Mouse (Mus musculus) left cerebral cortex, postnatal 36 days (tissue): Measurements from ENCODE around the gene Filip1. TPM values are rescaled to one million over a fixed set of nuclear protein-coding genes. Genes with fewer than 3 reads are reported as not detected.
A peak's percentile ranks its signal among the peaks of the same experiment; 100 is the strongest.
"Not testable (repeated sequence)": the region's sequence is repeated elsewhere in the genome, so short reads cannot be mapped to it uniquely, and the experiment has no call there.

Experiments used
- DNase-seq, 2 experiments: peaks; one replicate each; pipeline ENCODE4 v3.0.0; 2021 to 2022; ENCODE audit warnings: low spot score in 2 of 2, mixed read lengths in 1 of 2
- intact Hi-C: fragments of 180-260 bp; cut with DNase I; formaldehyde crosslinking; loops from one replicate; pipeline ENCODE4 v1.15.1; 2025
- total RNA-seq, 2 experiments: library from RNA; stranded (reverse); gene quantifications; 2 replicates each; pipeline ENCODE4 v1.2.3; 2021

Gene Filip1
- 10 to 100 TPM; 14.9 to 20.7 TPM for total RNA-seq

- no peak for DNase-seq
- intact Hi-C loops: no loop called here
These were observed at the start of gene Filip1 for GRCm38 (mm10) chr9:80012751-80013150. TSS of gene Filip1 (minus strand) at chr9:80012851.

DNA sequence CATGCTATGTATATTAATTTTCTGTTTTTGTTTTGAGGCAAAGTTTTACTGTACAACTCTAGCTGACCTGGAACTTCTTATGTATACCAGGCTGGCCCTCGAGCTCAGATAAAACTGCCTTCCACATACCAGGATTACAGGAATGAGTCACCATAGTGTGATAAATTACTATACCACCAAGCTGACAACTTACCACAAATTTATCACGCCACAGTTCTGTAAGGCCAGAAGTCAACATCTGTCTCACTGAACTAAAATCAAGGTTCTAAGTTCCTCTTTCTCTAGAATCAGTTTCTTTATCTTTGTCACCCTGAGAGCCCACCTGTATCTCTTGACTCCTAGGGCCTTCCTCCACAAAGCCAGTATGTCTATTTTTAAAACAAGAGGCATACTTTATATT is 45.0 kb upstream of the Filip1 start:
- no peak for DNase-seq
- intact Hi-C loops: no loop called here

- DNase-seq: no peak
- intact Hi-C loops: no loop called here
These were observed 40.3 kb upstream of the Filip1 start for GRCm38 (mm10) chr9:80052951-80053350.

DNA sequence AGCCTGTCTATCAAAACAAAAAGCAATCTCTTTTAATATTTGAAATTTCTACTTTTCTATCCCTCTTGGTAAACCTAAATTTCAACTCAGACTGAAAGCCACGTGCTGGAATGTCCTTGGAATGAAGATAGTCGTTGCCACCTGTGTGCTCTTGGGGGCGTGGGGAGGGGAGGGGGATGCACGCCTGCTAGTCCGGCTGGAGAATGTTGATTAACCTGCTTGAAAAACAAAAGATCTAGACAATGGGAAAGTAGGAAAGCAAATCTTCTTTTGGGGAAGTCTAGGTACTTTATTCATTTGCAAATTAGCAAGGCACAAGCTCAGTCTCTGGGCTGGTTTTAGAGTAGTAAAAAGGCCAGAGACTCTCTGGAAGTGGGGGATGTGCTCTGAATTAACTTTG is 36.6 kb upstream of the Filip1 start:
- intact Hi-C loops, DNase-seq: not testable (repeated sequence)

DNA sequence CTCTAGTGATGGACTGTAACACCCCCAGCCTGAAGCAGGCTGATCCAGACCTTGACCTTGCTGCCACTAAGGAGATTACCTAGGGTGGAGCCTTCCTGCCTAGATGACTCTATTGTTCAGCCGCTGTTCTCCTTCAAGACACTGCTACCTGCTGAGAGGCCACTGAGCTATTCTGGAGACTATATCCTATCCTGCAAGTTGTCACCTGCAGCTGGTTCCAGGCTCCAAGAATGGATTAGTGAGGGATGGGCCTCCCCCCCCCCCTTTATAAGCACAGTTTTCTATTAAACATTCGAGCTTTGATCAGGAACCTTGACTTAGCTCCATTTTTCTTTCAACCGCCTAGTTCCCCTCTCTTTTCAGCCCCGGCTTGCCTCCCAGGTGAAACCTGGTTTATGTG is 31.6 kb upstream of the Filip1 start:
- DNase-seq, intact Hi-C loops: not testable (repeated sequence)

DNA sequence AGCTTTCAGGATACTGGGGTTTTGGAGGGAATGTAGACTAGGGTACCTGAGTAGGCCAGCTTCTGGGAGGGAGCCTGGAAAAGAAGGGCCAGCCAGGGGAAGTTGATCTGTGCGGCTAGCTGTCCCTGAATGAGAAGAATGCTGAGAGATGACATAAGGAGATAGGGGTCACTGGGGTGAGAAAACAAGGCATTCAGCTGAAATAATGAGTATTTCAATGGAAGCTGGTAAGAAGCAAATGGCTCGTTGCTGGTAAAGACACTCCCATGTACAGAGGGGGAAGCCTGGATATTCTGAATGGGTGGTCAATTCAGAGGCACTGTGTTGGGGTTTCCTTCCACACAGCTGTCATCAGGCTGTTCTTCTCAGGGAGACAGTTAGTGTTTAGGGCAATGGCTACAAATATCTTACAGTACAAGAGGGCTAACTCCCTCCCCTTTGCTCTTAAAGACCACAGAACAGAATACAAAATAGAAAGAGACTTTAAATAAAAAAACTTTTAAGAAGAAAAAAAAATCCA is 26.7 kb upstream of the Filip1 start:
- no peak for DNase-seq
- intact Hi-C loops: no loop called here

GRCm38 (mm10) chr9:80037997-80038383 is 25.3 kb upstream of the Filip1 start:
- DNase-seq: no peak
- intact Hi-C loops: no loop called here

DNA sequence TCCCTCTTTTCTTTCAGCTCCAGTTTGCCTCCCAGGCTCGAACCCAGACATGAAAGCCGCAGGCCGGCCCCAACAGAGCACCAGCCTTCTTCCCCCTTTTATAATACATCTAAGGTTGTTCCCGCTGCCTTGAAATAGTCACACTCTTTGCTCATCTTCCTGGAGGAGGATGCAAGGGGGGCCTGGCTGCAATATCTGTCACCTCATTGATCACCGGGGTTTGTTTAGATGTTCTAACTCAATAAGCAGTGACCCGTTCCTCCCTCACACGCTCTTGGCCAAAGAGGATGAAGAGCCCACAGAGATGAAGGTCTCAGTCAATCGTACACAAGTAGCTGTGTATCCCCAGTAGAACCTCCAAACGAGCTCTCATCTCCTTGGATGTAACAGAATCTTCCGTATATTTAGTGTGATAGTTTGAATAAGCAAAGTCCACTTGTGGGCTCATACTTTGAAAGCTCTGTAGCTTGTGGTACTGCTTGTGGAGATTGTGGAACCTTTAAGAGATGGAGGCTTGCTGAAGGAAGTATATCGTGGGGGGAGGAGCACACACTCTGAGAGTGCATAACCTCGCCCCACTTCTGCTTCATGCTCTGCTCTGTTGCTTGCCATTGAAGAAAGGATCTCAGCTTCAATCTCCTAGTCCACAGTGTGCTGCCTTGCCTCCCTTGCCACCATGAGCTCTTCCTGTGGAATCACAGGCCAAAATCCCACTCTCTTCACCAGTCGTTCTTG is 24.8 kb upstream of the Filip1 start:
- DNase-seq: no peak
- intact Hi-C loops: no loop called here

DNA sequence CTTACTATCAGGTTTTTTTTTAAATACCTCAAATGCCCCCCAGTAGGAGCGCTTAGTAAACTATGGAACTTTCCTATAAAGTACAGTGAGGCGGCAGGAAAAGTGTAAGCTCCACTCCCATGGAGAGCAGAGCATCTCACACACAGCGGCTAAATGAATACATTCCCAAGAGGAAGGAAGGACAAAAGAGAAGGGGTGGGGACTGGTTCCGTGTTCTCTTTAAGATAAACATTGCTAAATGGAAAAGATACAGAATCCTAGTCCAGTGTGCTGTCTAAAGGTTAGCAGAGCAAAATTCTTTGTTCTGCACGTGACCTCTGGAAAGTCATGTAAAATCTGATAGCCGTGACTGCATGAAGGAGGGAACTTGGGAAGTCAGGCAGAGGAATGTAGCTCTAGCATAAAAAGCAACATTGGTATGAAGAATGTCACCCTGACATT is 13.9 kb upstream of the Filip1 start:
- intact Hi-C loops: no loop called here
- DNase-seq: no peak

DNA sequence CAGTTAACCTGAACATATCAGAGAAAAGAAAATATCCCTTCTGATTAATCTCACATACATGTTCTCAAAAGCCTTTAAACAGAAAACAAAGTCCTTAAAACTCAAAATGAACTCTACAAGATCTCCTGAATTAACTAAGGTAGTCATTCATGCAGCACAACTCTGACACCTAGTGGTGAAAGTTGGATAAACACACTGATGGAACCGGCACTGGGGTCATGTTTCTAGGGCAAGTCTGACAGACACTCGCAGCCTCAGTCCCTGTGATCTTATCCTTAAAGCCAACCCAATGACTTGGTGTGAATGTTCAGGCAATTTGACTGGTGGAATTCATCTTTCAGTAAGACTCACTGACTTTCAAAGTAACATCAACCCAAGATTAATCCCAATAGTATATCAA is 13.4 kb upstream of the Filip1 start:
- peak in 1 of 2 experiments; percentile 27 for DNase-seq
- intact Hi-C loops: no loop called here

GRCm38 (mm10) chr9:80025347-80025746 is 12.7 kb upstream of the Filip1 start:
- intact Hi-C loops, DNase-seq: not testable (repeated sequence)

GRCm38 (mm10) chr9:80022821-80023220 is 10.2 kb upstream of the Filip1 start:
- DNase-seq: no peak
- intact Hi-C loops: no loop called here

DNA sequence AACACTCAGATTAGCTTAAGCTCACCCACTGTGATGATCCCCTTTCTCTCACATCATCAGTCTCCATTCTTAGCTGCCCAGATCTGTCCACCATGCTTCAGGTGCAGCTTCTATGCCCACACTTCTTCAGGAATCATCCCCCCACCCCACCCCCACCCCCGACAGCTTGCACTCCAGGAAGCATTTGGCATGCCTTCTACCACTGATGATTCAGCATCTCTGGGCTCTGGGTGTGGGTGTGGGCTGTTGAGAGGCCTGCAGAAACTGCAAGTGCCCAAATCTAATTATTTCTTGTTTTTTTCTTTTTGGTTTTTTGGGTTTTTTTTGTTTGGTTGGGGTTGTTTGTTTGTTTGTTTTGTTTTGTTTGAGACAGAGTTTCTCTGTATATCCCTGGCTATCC is 9.0 kb upstream of the Filip1 start:
- intact Hi-C loops: no loop called here
- peak in 1 of 2 experiments; percentile 11 for DNase-seq

DNA sequence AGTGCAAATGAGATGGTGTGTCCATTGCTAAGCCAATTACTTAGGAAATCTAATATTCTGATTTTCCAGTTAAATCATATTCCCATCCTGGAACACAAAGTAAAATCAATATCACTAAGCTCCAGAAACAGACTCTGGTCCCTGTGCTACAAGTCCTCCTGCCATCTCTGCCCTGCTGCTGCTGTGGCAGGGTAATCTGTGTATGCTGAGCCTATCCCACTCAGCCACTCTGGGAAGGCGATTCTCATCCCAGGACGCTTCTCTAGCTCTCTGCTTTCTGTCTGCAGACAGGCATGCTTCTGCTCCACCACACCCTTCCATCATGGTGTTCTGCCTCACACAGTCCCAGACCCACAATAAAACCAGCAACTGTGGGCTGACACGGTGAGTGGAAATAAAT is 7.8 kb upstream of the Filip1 start:
- intact Hi-C loops: no loop called here
- DNase-seq: no peak

DNA sequence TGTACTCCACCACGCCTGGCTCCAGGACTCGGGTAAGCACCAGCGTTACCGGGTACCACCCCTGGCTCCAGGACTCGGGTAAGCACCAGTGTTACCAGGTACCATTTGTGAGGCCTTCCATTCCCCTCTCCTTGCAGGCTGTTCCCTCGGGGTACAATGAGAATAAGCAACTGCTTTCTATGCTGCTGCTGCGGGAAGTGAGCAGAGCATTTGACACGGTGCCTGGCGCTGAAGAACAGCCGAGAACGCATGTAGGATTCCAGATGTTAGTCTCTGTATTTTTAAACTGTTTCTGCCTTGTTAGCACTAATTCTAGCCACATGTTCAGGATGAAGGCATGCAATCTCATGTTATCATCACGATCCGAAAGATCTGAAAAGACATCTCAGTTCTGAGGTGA is 635 bp downstream of the Filip1 start:
- DNase-seq: no peak
- intact Hi-C loops: no loop called here

DNA sequence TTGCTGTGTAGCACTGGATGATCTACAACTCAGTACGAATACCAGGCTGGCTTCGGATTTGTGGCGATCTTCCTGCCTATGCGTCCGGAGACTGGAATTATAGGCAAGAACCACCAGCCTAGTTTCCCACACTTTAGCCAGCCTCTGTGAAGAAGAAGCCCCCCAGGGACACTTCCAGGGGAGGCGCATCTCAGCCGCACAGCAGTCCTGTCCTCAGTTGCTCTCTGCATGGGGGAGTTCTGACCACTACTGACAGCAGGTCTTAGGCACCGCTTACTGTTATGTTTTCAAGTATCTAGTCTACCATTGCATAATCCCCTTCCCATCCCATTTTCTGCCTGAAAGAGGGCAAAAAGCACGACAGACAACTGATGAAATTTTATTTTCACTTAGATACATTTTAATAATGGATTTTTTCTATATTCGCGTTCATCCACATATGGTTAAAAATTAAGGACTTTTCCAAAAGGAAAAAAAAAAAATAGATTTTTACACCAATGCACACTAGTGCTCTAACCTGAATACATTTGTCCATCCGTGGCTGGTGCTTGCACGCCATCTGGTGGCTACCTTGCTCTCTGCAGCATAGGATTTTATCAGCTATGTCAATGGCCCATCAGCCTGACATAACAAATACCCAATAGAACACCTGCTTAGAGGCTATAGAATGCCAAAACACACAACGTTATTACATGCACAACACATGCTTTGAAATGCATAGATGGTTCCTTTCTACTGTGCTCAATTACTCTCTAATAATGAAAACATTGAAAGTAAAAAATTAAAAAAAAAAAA is 10.1 kb downstream of the Filip1 start:
- peak; percentile 75 to 81 for DNase-seq
- intact Hi-C loops: loop anchor here (1.0 kb wide), 1 partner anchor 196 kb away; no protein-coding TSS in a partner anchor

GRCm38 (mm10) chr9:79997282-79997681 is 15.4 kb downstream of the Filip1 start:
- intact Hi-C loops: no loop called here
- DNase-seq: no peak

- DNase-seq: no peak
- intact Hi-C loops: no loop called here
These were observed 18.4 kb downstream of the Filip1 start for GRCm38 (mm10) chr9:79994296-79994695.

GRCm38 (mm10) chr9:79993066-79993465 is 19.6 kb downstream of the Filip1 start:
- no peak for DNase-seq
- intact Hi-C loops: no loop called here

GRCm38 (mm10) chr9:79990456-79991017 is 22.1 kb downstream of the Filip1 start:
- DNase-seq: no peak
- intact Hi-C loops: no loop called here
